Mouse (Mus musculus) monocyte, adult 2 months (primary cell): ENCODE results near the gene Pwp2.
"Not testable (repeated sequence)": the region's sequence is repeated elsewhere in the genome, so short reads cannot be mapped to it uniquely, and the experiment has no call there.

Source experiments
- DNase-seq, 2 experiments: peaks; one replicate each; pipeline ENCODE4 v3.0.0; 2022; ENCODE audit warnings: low spot score in 2 of 2, low read depth in 1 of 2

Pwp2 gene

DNA sequence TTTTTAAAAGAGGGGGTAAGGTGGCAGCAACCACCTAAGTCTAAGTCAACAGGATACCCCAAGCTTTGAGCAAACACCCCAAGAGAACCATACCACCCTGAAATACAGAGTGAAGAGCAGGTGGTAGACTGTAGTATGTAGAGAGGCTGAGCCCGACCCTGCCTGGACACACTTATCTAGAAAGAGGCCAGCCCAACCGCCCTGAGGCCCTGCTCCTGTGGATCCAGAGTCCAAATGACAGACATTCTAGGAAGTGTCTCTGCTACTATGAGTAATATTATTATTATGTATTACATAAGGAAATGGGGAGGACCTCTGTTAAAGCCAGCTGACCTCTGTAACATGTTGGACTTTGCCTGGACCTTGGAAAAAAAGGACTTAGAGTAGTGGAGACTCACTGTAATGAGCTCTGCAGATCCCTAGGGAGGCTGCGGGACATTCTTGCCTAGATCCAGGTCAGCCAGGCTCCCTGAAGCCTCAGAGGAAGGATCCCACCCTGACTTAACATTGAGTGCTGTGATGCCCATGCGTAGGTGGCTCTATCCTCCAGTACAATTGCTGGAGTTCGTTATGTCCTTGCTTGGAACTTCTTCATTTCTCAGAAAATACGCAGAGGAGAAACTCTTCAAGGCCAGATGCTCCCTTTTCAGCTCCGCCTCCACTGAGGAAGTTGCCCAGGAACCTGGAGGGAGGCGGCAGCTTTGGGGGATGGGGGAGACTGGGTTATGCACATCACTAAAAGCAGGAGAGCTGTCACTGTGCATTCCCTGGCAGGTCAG, 41.0 kb downstream of the Pwp2 start:
- no peak for DNase-seq

DNA sequence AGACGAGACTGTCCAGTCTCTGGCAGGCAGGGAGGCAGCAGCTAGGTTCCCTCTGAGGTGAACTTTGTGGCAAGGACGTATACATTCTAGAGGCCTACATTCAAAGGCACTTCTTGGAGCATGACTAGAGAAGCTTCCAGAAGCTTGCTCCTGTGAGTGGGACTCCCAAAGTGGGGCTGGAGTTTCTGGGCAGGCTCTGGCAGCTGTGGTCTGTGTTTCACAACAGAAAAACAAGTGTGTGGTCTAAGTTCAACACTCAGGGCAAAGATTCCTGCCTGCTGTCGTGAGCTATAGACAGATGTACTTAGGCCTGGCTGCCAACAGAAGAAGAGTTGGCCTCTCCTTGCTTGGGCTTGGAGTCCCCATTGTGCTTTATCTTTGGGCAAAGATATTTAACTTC, 44.1 kb downstream of the Pwp2 start:
- DNase-seq, result no peak

DNA sequence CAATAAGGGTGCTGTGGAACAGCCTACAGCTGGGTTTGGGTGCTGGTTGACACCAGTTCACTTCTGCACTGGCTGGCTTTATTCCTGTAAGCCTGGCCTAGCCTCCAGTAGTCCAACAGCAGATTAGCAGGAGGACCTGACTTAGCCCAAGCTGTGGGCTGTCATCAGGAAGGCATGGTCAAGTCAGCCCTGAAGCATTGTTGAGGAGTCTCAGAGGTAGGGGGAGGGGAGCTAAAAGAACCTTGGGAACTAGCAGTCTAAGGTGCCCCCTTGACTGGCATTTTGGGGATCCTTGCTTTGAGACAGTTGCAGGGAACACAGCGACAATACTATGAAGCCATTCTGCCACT, 44.7 kb downstream of the Pwp2 start:
- no peak for DNase-seq

DNA sequence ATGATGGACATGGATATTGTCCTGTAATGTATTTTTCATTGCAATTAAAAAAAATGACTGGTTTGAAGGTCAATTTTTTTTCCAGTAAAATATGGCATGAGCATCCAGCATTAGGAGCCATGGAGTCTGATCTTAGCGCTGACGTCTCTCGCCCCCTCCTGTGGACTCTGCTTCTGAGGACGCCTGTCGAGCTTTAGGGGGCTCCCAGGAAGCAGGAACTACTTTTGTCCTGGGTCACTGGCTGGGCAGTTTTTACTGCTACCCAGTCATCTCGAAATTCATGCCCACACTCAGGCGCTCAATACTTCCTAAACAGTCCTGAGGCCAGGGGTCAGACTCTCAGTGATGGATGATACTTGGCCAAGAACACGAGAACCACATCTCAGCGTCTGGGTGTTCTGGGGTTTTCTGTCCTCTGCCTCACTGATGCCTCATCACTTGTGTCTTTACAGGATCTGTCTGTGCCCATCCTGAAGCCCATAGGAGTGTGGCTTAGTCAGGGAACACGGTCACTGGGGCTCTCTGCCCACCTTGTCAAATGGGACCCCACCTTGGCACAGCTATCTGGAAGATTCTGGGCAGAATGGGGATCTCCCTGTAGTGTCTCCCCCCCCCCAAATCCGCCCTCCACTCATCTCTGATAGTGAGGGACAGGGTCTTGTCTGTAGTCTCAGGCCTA, 45.2 kb downstream of the Pwp2 start:
- DNase-seq, result no peak

DNA sequence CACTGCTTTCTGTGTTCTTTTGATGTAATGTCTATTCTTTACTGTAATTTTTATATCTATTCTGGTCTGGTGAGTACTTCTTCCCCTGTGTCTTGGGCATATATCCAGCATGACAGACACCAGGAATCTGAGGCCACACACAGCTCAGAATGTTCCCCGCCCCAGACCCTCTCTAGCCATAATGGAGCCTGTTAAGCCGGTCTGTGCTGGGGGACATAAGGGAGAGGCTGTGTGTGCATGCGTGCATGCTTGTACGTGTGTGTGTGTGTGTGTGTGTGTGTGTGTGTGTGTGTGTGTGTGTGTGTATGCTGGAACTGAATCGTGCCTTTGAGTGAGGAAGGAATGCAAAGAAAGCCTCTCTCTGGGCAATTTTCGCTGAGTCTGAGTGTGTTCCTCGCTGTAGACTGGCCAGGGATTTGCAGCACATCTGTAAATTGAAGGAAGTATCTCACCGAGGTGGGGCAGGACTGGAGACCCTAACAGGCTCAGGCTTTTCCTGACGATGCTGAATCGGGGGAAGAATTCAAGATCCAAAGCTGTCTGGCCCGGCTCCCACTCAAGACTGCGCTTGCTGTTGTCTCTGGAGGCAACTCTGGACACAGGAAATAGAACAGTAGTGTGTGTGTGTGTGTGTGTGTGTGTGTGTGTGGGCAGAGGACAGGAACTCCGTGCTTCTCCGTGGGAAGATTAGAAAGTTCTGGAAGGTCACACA, 46.0 kb downstream of the Pwp2 start:
- no peak for DNase-seq

DNA sequence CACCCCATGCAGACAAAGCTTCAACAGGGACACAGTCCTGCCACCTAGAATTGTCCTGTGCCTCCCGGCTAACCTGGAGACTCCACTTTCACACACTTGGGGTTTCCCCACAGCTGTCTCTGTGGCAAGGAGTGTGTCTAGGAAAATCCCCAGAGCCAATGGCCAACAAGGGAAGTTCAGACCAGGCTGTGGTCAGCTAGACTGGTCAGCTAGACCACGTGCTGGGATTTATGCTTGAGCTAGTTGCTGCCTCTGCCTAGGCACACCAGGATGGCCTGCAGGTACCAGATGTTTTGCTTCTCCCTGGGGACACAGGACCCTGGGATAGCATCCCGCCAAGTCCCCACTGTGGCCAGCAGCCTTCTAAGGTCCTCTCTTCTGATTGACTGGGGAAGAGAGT, 47.8 kb downstream of the Pwp2 start:
- no peak for DNase-seq

DNA sequence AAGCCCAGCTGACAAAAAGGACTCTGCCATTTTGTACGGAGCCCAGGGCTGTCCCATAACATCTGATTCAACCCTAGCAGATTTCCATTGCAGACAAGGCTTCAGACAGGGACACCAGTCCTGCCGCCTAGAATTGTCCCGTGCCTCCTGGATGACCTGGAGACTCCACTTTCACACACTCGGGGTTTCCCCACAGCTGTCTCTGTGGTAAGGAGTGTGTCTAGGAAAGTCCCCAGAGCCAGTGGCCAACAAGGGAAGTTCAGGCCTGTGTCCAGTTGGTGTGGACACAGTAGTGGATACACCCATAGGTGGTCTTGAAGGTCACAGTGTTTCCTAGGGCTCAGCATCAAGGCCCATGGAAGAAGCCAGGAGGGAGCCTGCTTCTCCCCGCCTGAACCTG, 49.0 kb downstream of the Pwp2 start:
- DNase-seq, result peak in 1 of 2 experiments; percentile 35

DNA sequence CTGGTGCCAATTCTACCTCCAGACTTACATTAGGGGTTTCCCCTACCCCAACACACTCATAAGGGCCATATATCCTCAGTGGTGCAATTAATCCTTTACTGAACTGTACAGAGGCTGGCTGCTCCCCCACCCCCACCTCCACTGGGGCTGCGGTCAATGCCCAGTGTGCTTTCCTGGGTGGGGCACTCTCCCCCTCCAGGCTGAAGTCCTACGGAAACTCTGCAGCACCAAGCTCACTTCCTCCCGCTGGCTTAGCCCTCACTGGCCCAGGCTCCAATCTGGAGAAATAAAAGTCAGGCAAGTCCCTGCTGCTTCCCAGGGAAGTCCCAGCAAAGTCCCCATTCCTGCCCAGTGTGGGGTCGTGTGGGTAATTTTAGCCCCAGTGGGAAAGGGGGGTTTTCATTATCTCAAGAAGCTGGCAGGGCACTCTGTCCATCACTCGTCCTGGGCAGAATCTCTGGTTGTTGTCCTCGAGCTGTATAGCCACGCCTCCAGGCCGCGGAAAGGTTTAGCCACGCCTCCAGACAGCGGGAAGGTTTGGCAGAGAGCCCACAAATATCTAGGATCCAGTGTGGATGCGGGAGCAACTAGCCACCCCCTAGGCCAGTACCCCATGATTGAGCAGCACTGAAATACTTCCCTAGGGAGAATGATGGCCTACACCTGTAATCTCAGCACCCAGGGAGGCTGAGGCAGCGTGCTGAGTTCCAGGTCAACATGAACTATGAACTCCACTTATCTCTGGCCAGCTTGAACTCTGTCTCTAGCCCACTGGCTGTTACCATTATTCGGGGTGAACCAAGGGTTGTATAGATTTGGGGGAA, 49.8 kb downstream of the Pwp2 start:
- DNase-seq, result peak; percentile 64

DNA sequence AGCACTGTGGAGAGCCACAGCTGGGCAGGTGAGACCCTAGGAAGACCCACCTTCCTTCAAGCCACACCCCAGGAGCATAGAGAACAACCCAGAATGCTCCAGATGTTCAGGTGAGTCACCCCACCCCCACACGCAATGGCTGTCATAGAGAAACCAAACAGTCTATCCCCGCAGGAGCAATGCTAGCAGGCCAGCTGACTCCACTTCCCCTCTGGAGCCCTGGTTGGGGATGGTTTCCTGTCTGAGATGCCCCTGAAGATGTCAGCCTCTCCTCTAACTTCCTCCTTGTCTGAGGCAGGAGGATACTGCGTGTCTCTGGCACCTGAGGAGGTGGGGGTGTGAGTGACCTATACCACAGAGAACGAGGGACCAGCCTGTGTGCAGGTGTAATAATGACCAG, 50.5 kb downstream of the Pwp2 start:
- peak in 1 of 2 experiments; percentile 33 for DNase-seq

DNA sequence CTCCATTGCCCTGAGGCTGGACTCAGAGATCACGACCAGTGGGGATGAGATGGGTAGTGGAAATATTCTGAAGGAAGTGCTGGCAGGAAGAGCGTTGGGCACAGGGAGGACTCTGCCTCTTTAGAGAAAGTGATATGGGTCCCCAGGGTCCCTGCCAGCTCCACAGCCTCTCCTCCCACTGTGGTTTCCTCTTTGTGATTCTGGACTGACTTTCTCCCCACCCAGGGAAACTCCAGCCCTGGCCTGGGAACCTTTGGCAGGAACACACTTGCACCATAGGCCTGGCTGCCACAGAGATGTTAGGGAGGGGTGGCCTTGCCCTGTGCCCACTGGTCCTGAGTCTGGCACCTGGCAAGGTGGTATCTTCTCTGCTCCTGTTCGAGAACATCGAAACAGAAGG, 55.0 kb downstream of the Pwp2 start:
- DNase-seq, result no peak

DNA sequence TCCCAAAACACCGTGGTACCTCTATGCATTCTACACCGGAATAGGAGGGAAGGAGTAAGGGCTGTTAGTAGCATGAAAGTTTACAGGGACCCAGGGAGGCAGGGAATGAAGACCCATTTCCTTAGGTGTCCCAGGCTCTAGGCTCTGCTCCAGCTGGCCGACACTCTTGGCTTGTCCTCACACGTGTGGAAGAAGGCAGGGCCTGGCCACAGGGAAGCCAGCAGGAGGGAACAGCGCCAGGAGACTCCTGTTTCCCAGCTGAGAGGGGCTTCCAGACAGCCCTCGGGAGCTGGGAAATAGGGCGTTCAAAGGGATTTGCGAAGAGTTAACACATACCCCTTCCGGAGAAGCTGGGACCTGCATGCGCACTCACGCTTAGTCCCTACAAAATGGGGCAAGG, 55.5 kb downstream of the Pwp2 start:
- DNase-seq, result no peak

DNA sequence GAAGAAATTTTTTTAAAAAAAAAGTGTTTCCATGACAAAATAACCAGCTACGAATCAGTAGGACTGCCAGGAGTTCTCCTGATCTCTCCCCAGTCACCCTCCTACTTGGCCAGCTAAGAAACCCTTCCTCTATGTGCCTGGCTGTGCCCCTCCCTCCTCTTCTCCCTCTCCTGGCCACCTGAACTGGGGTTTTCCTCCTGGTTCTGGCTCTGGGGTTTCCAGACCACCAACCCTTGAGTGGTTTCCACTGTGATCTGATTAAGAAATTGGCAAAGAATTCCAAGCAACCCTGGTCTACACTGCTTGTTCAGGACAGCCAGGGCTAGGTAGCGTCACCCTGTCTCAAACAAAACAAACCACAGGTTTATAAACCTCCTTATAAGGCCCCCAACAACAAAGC, 56.3 kb downstream of the Pwp2 start:
- no peak for DNase-seq

DNA sequence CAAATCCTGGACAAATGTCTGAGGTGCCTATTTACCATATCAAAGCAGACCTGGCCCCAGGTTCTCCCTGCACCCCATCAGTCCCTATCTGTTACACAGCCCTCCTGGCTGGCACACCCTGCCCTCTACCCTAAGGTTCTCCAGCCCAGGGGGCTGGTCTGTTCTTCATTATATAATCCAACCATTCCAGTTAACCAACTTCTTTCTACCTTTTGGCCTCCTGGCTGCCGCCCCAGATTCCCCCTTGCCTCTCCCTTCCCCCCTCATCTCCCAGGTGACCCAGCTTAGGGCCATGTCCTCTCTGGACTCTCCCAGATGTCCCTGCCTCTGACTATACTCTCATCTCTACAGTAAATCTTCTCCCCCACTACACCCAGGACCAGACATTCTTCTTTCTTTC, 57.0 kb downstream of the Pwp2 start:
- DNase-seq, result no peak

DNA sequence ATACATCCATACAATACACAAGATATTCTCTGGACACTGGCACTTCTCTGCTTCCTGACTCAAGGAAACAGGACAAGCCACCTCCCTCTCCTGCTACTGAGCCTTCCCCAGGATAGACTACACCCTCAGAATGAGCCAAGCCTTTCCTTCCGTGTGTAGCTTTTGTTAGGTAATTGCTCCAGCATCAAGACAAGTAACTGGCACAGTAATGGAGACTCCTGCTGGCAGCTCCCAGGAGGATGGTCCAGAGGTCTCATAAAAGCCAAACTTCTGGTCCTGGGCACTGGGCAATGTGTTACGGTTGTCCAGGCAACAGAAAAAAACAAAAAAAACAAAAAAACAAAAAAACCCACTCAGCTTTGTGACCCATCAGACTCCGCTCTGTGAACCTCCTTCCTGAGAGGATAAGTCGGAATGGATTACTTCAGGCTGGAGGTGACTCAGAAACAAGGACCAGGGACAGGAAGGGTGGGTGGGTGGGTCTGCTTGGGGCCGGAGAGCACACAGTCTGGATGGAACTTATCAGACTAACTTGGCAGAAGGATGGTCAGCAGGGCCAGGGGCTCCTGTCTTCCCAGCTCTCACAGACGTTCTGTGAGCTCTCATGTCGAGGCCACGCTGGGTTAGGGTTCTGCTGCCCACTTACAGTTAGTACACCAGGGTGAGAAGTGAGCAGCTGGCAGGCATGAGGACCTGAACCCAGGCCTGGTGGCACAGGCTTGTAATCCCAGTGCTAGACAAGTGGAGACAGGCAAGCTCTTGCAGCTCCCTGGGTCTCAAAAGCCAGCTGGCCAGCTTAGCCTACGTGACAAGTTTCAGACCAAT, 57.7 kb downstream of the Pwp2 start:
- no peak for DNase-seq

DNA sequence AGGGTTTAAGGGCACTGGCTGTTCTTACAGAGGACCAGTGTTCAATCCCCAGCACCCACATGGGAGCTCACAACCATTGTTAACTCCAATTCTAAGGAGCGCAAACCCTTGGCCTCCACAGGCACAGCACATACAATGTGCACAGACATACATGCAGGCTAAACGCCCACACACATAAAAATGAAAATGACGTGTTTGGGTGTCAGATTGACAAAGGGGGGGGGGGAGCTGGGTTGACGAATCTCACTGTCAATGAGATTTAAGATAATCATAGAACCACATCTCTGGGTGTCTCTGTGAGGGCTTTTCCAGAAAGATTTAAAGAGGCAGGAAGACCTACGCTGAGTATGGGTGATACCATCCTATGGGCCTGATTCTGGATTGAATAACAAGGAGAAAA, 58.6 kb downstream of the Pwp2 start:
- DNase-seq, result no peak

DNA sequence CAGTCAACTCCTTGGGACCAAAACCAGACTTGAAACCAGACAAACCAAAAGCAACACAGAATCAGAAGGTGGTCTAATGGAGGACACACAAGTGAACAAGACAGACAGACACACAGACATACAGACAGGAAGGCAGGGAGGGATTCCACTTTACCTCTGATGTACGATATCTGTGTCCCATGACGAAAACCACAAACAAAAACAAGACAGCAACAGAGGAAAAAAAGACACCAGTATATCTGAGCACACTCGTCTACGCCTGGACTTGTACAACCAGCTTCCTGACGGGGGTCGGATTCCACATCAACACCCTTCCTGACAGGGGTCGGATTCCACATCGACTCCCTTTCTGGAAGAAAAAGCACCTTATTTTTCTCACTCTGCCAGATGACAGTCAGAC, 59.9 kb downstream of the Pwp2 start:
- not testable (repeated sequence) for DNase-seq

DNA sequence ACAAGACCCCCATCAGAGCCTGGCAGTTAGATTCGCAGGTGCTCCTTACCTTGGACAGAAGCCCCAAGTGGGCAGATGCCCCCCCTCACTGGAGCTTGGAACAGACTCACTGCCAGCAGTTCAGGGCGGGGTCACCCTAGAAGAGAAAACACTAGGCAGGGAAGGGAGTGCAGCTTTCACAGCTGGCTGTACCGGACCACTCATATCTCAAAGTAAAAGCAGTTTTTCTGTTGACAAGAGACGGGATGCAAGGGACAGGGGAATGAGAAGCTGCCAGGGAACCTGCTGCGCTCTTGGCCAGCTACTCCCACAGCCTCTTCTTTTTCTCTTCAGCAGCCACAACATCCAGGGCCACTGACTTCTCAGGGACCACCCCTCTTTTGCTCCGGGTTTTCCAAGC, 60.8 kb downstream of the Pwp2 start:
- DNase-seq, result not testable (repeated sequence)
